Mouse (Mus musculus) liver, adult (tissue): ENCODE data around the gene Pak4.

ENCODE experiments used
- GATA4 ChIP-seq: IDR thresholded peaks from 2 replicates; pipeline ENCODE4 v1.6.1; 2014; ENCODE audit warnings: mild to moderate bottlenecking, low read length; ENCODE audit not compliant: insufficient replicate concordance

The Pak4 gene

GRCm38 (mm10) chr7:28596436-28597276 lies 1.3 kb downstream of the Pak4 start:
- no peak for TF ChIP-seq GATA4

- TF ChIP-seq GATA4: no peak
Observed at GRCm38 (mm10) chr7:28595751-28596435, 2.1 kb downstream of the Pak4 start.

- no peak for TF ChIP-seq GATA4
Observed at GRCm38 (mm10) chr7:28593206-28594111, 4.5 kb downstream of the Pak4 start.

- TF ChIP-seq GATA4: no peak
Observed at GRCm38 (mm10) chr7:28591862-28592261, 6.1 kb downstream of the Pak4 start.

- no peak for TF ChIP-seq GATA4
Observed at GRCm38 (mm10) chr7:28587644-28588043, 10.3 kb downstream of the Pak4 start.

- TF ChIP-seq GATA4: no peak
Observed at GRCm38 (mm10) chr7:28586663-28587411, 11.1 kb downstream of the Pak4 start.

GRCm38 (mm10) chr7:28585001-28585400 lies 13.0 kb downstream of the Pak4 start:
- TF ChIP-seq GATA4: no peak

GRCm38 (mm10) chr7:28584468-28584867 lies 13.5 kb downstream of the Pak4 start:
- no peak for TF ChIP-seq GATA4

GRCm38 (mm10) chr7:28583570-28584344 lies 14.2 kb downstream of the Pak4 start:
- TF ChIP-seq GATA4: no peak

- TF ChIP-seq GATA4: no peak
Observed at GRCm38 (mm10) chr7:28582841-28583240, 15.1 kb downstream of the Pak4 start.

GRCm38 (mm10) chr7:28581721-28582120 lies 16.3 kb downstream of the Pak4 start:
- no peak for TF ChIP-seq GATA4

- no peak for TF ChIP-seq GATA4
Observed at GRCm38 (mm10) chr7:28579826-28580225, 18.2 kb downstream of the Pak4 start.

GRCm38 (mm10) chr7:28578543-28579053 lies 19.4 kb downstream of the Pak4 start:
- TF ChIP-seq GATA4: no peak
